Mouse (Mus musculus): ENCODE results near the gene Gm8050. TPM values are rescaled to one million over a fixed set of nuclear protein-coding genes. Genes with fewer than 3 reads are reported as not detected.

Gene Gm8050
- polyA plus RNA-seq (2014; fragmentation: Illumina TruSeq; extraction: RNeasy Lipid Tissue Mini Kit (QIAGEN cat#74804)) = not detected

DNA sequence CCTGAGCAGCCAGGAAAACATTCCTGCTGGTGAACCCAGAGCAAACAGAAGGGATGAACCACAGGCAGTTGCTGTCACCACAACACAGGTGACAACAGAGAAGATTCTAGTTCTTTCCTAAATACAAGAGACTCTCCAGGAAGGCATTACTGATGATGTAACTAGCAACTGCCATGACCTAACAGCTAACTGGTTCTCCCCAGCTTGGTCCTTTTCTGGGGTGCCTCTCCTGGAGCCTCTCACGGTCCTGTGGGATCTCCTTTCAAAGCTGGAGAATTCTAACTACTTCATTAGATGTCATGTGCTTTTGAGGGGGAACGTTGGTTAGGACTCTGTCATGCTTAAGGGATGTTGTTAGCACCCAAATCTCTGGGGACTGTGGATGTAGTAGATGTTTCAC lies at the start of gene Gm8050:
Gene Gm8050 (minus strand): TSS at position 101 of the 400 bp plus-strand sequence.

DNA sequence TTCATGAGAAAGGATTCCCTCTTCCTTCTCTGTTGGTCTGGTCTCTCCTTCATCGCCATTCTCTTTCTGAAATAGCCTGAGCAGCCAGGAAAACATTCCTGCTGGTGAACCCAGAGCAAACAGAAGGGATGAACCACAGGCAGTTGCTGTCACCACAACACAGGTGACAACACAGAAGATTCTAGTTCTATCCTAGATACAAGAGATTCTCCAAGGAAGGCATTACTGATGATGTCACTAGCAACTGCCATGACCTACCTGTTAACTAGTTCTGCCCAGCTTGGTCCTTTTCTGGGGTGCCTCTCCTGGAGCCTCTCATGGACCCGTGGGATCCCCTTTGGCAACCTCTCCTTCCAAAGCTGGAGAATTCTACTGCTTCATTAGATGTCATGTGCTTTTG lies 22.2 kb upstream of the Gm8050 start, which contains the start of gene Gm3636:
Gene Gm3636 (minus strand): TSS at position 101 of the 400 bp plus-strand sequence.

DNA sequence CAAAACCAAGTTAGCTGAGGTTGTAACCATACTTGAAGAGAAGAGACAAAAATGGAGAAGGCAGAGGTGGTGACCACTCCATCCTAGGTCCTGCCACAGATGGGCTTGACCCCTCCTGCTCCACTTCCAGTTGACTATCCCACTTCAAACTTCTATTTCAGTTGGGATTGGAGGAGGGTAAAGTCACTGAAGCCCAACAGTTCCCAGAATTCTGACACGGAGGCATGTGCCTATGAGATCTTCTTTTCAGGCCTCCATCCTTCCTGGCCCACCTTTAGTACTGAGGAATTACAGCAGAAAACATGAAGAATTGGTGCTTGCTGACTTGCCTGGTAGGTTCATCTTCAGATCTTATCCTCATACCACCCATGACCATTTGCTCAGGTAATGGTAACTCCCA lies 36.0 kb downstream of the Gm8050 start, which contains the start of gene Gm10251:
Gene Gm10251 (minus strand): TSS at position 101 of the 400 bp plus-strand sequence.

Other genes with a start within 250 kb of the Gm8050 start
- gene Gm8356, start 183.0 kb downstream of the Gm8050 start, polyA plus RNA-seq (2014; fragmentation: Illumina TruSeq; extraction: RNeasy Lipid Tissue Mini Kit (QIAGEN cat#74804)) = not detected
- not detected for gene Gm3629, start 129.6 kb downstream of the Gm8050 start, polyA plus RNA-seq (2014; fragmentation: Illumina TruSeq; extraction: RNeasy Lipid Tissue Mini Kit (QIAGEN cat#74804))
- not detected for gene Gm3460, start 97.8 kb downstream of the Gm8050 start, polyA plus RNA-seq (2014; fragmentation: Illumina TruSeq; extraction: RNeasy Lipid Tissue Mini Kit (QIAGEN cat#74804))
- gene Gm10251, start 36.1 kb downstream of the Gm8050 start, polyA plus RNA-seq (2014; fragmentation: Illumina TruSeq; extraction: RNeasy Lipid Tissue Mini Kit (QIAGEN cat#74804)) = not detected
- gene Gm3636, start 22.1 kb upstream of the Gm8050 start, polyA plus RNA-seq (2014; fragmentation: Illumina TruSeq; extraction: RNeasy Lipid Tissue Mini Kit (QIAGEN cat#74804)) = 4.5 TPM
- gene Gm8362, start 54.2 kb upstream of the Gm8050 start, polyA plus RNA-seq (2014; fragmentation: Illumina TruSeq; extraction: RNeasy Lipid Tissue Mini Kit (QIAGEN cat#74804)) = not detected
- not detected for gene Gm3642, start 120.1 kb upstream of the Gm8050 start, polyA plus RNA-seq (2014; fragmentation: Illumina TruSeq; extraction: RNeasy Lipid Tissue Mini Kit (QIAGEN cat#74804))
- not detected for gene Gm3667, start 169.7 kb upstream of the Gm8050 start, polyA plus RNA-seq (2014; fragmentation: Illumina TruSeq; extraction: RNeasy Lipid Tissue Mini Kit (QIAGEN cat#74804))

Data from ovary, adult 10 weeks (tissue).